Mouse (Mus musculus) left cerebral cortex, adult 9 months (tissue): ENCODE measurements around the gene Gm10778.
A peak's percentile ranks its signal among the peaks of the same experiment; 100 is the strongest.
"Not testable (repeated sequence)": the region's sequence is repeated elsewhere in the genome, so short reads cannot be mapped to it uniquely, and the experiment has no call there.

ENCODE experiments used
- DNase-seq, 2 experiments: peaks; one replicate each; pipeline ENCODE4 v3.0.0; 2022; ENCODE audit warnings: low spot score in 2 of 2

Gm10778 gene

GRCm38 (mm10) chr10:81627836-81628220, 21.0 kb upstream of the Gm10778 start:
- no peak for DNase-seq

GRCm38 (mm10) chr10:81628390-81628789, 20.5 kb upstream of the Gm10778 start, which contains the start of gene Ankrd24:
Gene Ankrd24, plus strand, starts transcription at chr10:81628540.
- DNase-seq: no peak

- DNase-seq: peak; percentile 83 to 90
Observed at GRCm38 (mm10) chr10:81633253-81634099, 15.4 kb upstream of the Gm10778 start.

- DNase-seq: no peak
Observed at GRCm38 (mm10) chr10:81636338-81636737, 12.5 kb upstream of the Gm10778 start.

- DNase-seq: no peak
Observed at GRCm38 (mm10) chr10:81638101-81638500, 10.8 kb upstream of the Gm10778 start.

GRCm38 (mm10) chr10:81640825-81641224, 8.0 kb upstream of the Gm10778 start:
- not testable (repeated sequence) for DNase-seq

- DNase-seq: peak in 1 of 2 experiments; percentile 6
Observed at GRCm38 (mm10) chr10:81641566-81641965, 7.3 kb upstream of the Gm10778 start.

GRCm38 (mm10) chr10:81641978-81642647, 6.7 kb upstream of the Gm10778 start:
- DNase-seq: peak in 1 of 2 experiments; percentile 22

GRCm38 (mm10) chr10:81642648-81643448, 6.0 kb upstream of the Gm10778 start:
- no peak for DNase-seq

GRCm38 (mm10) chr10:81643449-81644055, 5.3 kb upstream of the Gm10778 start:
- peak; percentile 92 to 94 for DNase-seq

GRCm38 (mm10) chr10:81644162-81644561, 4.7 kb upstream of the Gm10778 start:
- no peak for DNase-seq

- peak in 1 of 2 experiments; percentile 19 for DNase-seq
Observed at GRCm38 (mm10) chr10:81644716-81645115, 4.1 kb upstream of the Gm10778 start.

GRCm38 (mm10) chr10:81645391-81645790, 3.5 kb upstream of the Gm10778 start:
- no peak for DNase-seq

- DNase-seq: no peak
Observed at GRCm38 (mm10) chr10:81646015-81646555, 2.8 kb upstream of the Gm10778 start.

GRCm38 (mm10) chr10:81655178-81655577, 6.3 kb downstream of the Gm10778 start:
- no peak for DNase-seq

GRCm38 (mm10) chr10:81656174-81656573, 7.3 kb downstream of the Gm10778 start:
- no peak for DNase-seq

GRCm38 (mm10) chr10:81687114-81687513, 38.3 kb downstream of the Gm10778 start:
- DNase-seq: not testable (repeated sequence)

GRCm38 (mm10) chr10:81704531-81705301, 55.9 kb downstream of the Gm10778 start, which contains the start of gene Zfp433:
Gene Zfp433, plus strand, starts transcription at chr10:81704825.
- not testable (repeated sequence) for DNase-seq
